Mouse (Mus musculus) MEL (cell line): ENCODE data around the gene Elob. TPM values are rescaled to one million over a fixed set of nuclear protein-coding genes. Genes with fewer than 3 reads are reported as not detected.

Source experiments
- DNase-seq: peaks from one replicate; pipeline ENCODE4 v3.0.0; 2011; ENCODE audit warnings: low read depth, low spot score
- H3K27ac ChIP-seq: 2 replicates; pipeline ENCODE4 v1.5.1; 2012; ENCODE audit warnings: low read depth, mild to moderate bottlenecking, control low read depth, low read length, moderate library complexity; ENCODE audit not compliant: control insufficient read depth
- H3K27me3 ChIP-seq, 2 experiments: fragments of 150-350 bp in 1 of 2; sonication (generic) in 1 of 2; 2 replicates each; pipeline ENCODE4 v1.6.1; 2012; ENCODE audit warnings: low read length in 2 of 2, mild to moderate bottlenecking in 2 of 2, improper control_type of control experiment in 1 of 2, moderate library complexity in 1 of 2; ENCODE audit not compliant: insufficient read depth in 2 of 2, control insufficient read depth in 1 of 2
- H3K36me3 ChIP-seq, 2 experiments: 2 replicates each; pipeline ENCODE4 v1.6.1; 2012 to 2014; ENCODE audit warnings: low read length in 2 of 2, improper control_type of control experiment in 1 of 2, inconsistent platforms in 1 of 2, mild to moderate bottlenecking in 1 of 2; ENCODE audit not compliant: insufficient read depth in 2 of 2, control insufficient read depth in 1 of 2
- H3K4me1 ChIP-seq, 2 experiments: fragments of 150-350 bp in 1 of 2; sonication (generic) in 1 of 2; 2 replicates each; pipeline ENCODE4 v1.6.1; 2012; ENCODE audit warnings: low read length in 2 of 2, improper control_type of control experiment in 1 of 2, mild to moderate bottlenecking in 1 of 2; ENCODE audit not compliant: insufficient read depth in 2 of 2, control insufficient read depth in 1 of 2
- H3K4me3 ChIP-seq, 2 experiments: fragments of 150-350 bp in 1 of 2; sonication (generic) in 1 of 2; 2 replicates each; pipeline ENCODE4 v1.5.1; 2012; ENCODE audit warnings: low read depth in 2 of 2, low read length in 2 of 2, mild to moderate bottlenecking in 2 of 2, moderate library complexity in 2 of 2, control low read depth in 1 of 2, improper control_type of control experiment in 1 of 2; ENCODE audit not compliant: control insufficient read depth in 1 of 2, insufficient read depth in 1 of 2
- H3K79me2 ChIP-seq: 2 replicates; pipeline ENCODE4 v1.6.1; 2012; ENCODE audit warnings: mild to moderate bottlenecking, low read length, moderate library complexity; ENCODE audit not compliant: control insufficient read depth, poor library complexity, insufficient read depth
- H3K9ac ChIP-seq: 2 replicates; pipeline ENCODE4 v1.6.1; 2012; ENCODE audit warnings: low read depth, mild to moderate bottlenecking, control low read depth, low read length, moderate library complexity; ENCODE audit not compliant: control insufficient read depth, poor library complexity, severe bottlenecking
- H3K9me3 ChIP-seq: fragments of 150-350 bp; sonication (generic); replicated peaks from 2 replicates; pipeline ENCODE4 v1.6.1; 2012; ENCODE audit warnings: mild to moderate bottlenecking, low read length, improper control_type of control experiment, moderate library complexity; ENCODE audit not compliant: insufficient read depth
- CHD2 ChIP-seq: IDR thresholded peaks from 2 replicates; pipeline ENCODE4 v1.6.1; 2011; ENCODE audit warnings: low read length, improper control_type of control experiment
- CTCF ChIP-seq, 3 experiments: IDR thresholded peaks in 2 of 3; conservative IDR thresholded peaks in 1 of 3; 2 replicates each; pipeline ENCODE4 v1.5.1; 2011 to 2012; ENCODE audit warnings: low read length in 3 of 3, low read depth in 2 of 3, mild to moderate bottlenecking in 2 of 3, improper control_type of control experiment in 1 of 3, inconsistent platforms in 1 of 3, mixed read lengths in 1 of 3, moderate library complexity in 1 of 3; ENCODE audit not compliant: control insufficient read depth in 1 of 3, insufficient read depth in 1 of 3, poor library complexity in 1 of 3, severe bottlenecking in 1 of 3
- E2F4 ChIP-seq: IDR thresholded peaks from 2 replicates; pipeline ENCODE4 v1.6.1; 2011; ENCODE audit warnings: low read depth, low read length, improper control_type of control experiment, borderline replicate concordance
- ELF1 ChIP-seq: IDR thresholded peaks from 2 replicates; pipeline ENCODE4 v1.6.1; 2014; ENCODE audit warnings: low read depth, mild to moderate bottlenecking, inconsistent platforms, low read length, improper control_type of control experiment, moderate library complexity
- EP300 ChIP-seq, 2 experiments: IDR thresholded peaks; 2 replicates each; pipeline ENCODE4 v1.6.1; 2011; ENCODE audit warnings: improper control_type of control experiment in 2 of 2, low read length in 2 of 2, low read depth in 1 of 2, mild to moderate bottlenecking in 1 of 2
- GATA1 ChIP-seq: IDR thresholded peaks from 2 replicates; pipeline ENCODE4 v1.6.1; 2011; ENCODE audit warnings: low read depth, low read length, improper control_type of control experiment
- JUND ChIP-seq: IDR thresholded peaks from 2 replicates; pipeline ENCODE4 v1.6.1; 2011; ENCODE audit warnings: low read depth, mild to moderate bottlenecking, improper control_type of control experiment, low read length
- KAT2A ChIP-seq: conservative IDR thresholded peaks from 2 replicates; pipeline ENCODE4 v1.6.1; 2012; ENCODE audit warnings: low read depth, low read length, improper control_type of control experiment, inconsistent platforms
- MAFK ChIP-seq: IDR thresholded peaks from 2 replicates; pipeline ENCODE4 v1.6.1; 2011; ENCODE audit warnings: low read depth, mild to moderate bottlenecking, low read length, improper control_type of control experiment, borderline replicate concordance
- MXI1 ChIP-seq: IDR thresholded peaks from 2 replicates; pipeline ENCODE4 v1.6.1; 2011; ENCODE audit warnings: mild to moderate bottlenecking, low read depth, low read length, improper control_type of control experiment
- MYB ChIP-seq: IDR thresholded peaks from 2 replicates; pipeline ENCODE4 v1.6.1; 2011; ENCODE audit warnings: mild to moderate bottlenecking, low read depth, low read length, improper control_type of control experiment
- MYC ChIP-seq: IDR thresholded peaks from 2 replicates; pipeline ENCODE4 v1.6.1; 2011; ENCODE audit warnings: low read depth, mild to moderate bottlenecking, low read length, improper control_type of control experiment, moderate library complexity
- NELFE ChIP-seq: IDR thresholded peaks from 2 replicates; pipeline ENCODE4 v1.6.1; 2011; ENCODE audit warnings: low read depth, low read length, improper control_type of control experiment
- POLR2AphosphoS5 ChIP-seq: IDR thresholded peaks from 2 replicates; pipeline ENCODE4 v1.6.1; 2012; ENCODE audit warnings: low read depth, borderline replicate concordance, mild to moderate bottlenecking, inconsistent platforms, low read length, moderate library complexity, mixed read lengths
- RAD21 ChIP-seq: IDR thresholded peaks from 2 replicates; pipeline ENCODE4 v1.6.1; 2011; ENCODE audit warnings: mild to moderate bottlenecking, low read depth, low read length, improper control_type of control experiment
- RCOR1 ChIP-seq: IDR thresholded peaks from 2 replicates; pipeline ENCODE4 v1.6.1; 2012; ENCODE audit warnings: low read depth, mild to moderate bottlenecking, inconsistent platforms, low read length, improper control_type of control experiment
- SIN3A ChIP-seq: IDR thresholded peaks from 2 replicates; pipeline ENCODE4 v1.6.1; 2012; ENCODE audit warnings: low read length, improper control_type of control experiment, inconsistent platforms
- SMC3 ChIP-seq: IDR thresholded peaks from 2 replicates; pipeline ENCODE4 v1.6.1; 2011; ENCODE audit warnings: low read depth, low read length, improper control_type of control experiment
- TBP ChIP-seq: IDR thresholded peaks from 2 replicates; pipeline ENCODE4 v1.8.0; 2011; ENCODE audit warnings: low read depth, low read length, improper control_type of control experiment
- USF2 ChIP-seq, 2 experiments: IDR thresholded peaks; 2 replicates each; pipeline ENCODE4 v1.6.1; 2011 to 2012; ENCODE audit warnings: improper control_type of control experiment in 2 of 2, low read length in 2 of 2, borderline replicate concordance in 1 of 2, inconsistent platforms in 1 of 2, low read depth in 1 of 2, mild to moderate bottlenecking in 1 of 2; ENCODE audit not compliant: insufficient read depth in 1 of 2
- ZC3H11A ChIP-seq: IDR thresholded peaks from 2 replicates; pipeline ENCODE4 v1.6.1; 2012; ENCODE audit warnings: low read depth, mild to moderate bottlenecking, inconsistent platforms, low read length, improper control_type of control experiment
- ZKSCAN1 ChIP-seq: IDR thresholded peaks from 2 replicates; pipeline ENCODE4 v1.6.1; 2012; ENCODE audit warnings: low read depth, mild to moderate bottlenecking, inconsistent platforms, low read length, improper control_type of control experiment, moderate library complexity
- ZMIZ1 ChIP-seq: IDR thresholded peaks from 2 replicates; pipeline ENCODE4 v1.6.1; 2012; ENCODE audit warnings: low read depth, mild to moderate bottlenecking, inconsistent platforms, low read length, improper control_type of control experiment, moderate library complexity
- ZNF384 ChIP-seq: IDR thresholded peaks from 2 replicates; pipeline ENCODE4 v1.6.1; 2012; ENCODE audit warnings: low read depth, mild to moderate bottlenecking, inconsistent platforms, low read length, improper control_type of control experiment
- polyA plus RNA-seq, 2 experiments: library from polyadenylated mRNA; stranded (reverse) in 1 of 2; unstranded in 1 of 2; fragments of >175 nt in 1 of 2; fragments of >200 nt in 1 of 2; gene quantifications; 2 replicates each; pipeline versions ENCODE4 v1.2.1 to v1.2.4; 2012; ENCODE audit warnings: low replicate concordance in 2 of 2, low read depth in 1 of 2; ENCODE audit not compliant: insufficient read length in 2 of 2, insufficient read depth in 1 of 2, missing spikeins in 1 of 2
- total RNA-seq: library from RNA; depleted of rRNA; stranded (reverse); fragments of 300-350 nt; gene quantifications from 2 replicates; pipeline ENCODE4 v1.2.3, GENCODE M21; 2012

Elob gene
- total and polyA plus RNA-seq, 3 experiments = 453 to 609 TPM; not detected in 1

GRCm38 (mm10) chr17:23867756-23868155 is 38.8 kb upstream of the Elob start, which contains the start of gene Prss21:
TSS of gene Prss21 (plus strand) at chr17:23868056.
- Histone ChIP-seq H3K9me3 (no peaks in the 10 kb centered on the region), H3K27ac (no peak within 1 kb of the TSS), H3K27me3 (peaks cover 0 to 3% of the 10 kb centered on the region in 2 experiments; a peak in 3 of 4 replicates), H3K4me1 (no peaks in the 10 kb centered on the region), H3K4me3 (no peak within 1 kb of the TSS), H3K9ac (no peak within 1 kb of the TSS), H3K79me2 (no peaks in the 10 kb centered on the region), H3K36me3 (no peaks in the 10 kb centered on the region)
- TF ChIP-seq POLR2AphosphoS5 (no peak), ZMIZ1 (no peak), SIN3A (no peak), GATA1 (no peak), EP300 (IDR thresholded peaks at IDR 0.05; ENCODE audit: low read depth in 1 of 2, low read length in 2 of 2) (no peak), MAFK (no peak), RCOR1 (no peak), JUND (no peak), SMC3 (no peak), MXI1 (no peak), USF2 (IDR thresholded peaks at IDR 0.05; ENCODE audit: borderline replicate concordance in 1 of 2, insufficient read depth in 1 of 2, low read depth in 1 of 2, low read length in 2 of 2) (no peak), KAT2A (no peak), E2F4 (no peak), NELFE (no peak), CTCF (IDR thresholded peaks at IDR 0.05 in 2 of 3, conservative IDR thresholded peaks at IDR 0.05 in 1 of 3; ENCODE audit: control insufficient read depth in 1 of 3, insufficient read depth in 1 of 3, low read depth in 2 of 3, low read length in 3 of 3, poor library complexity in 1 of 3, severe bottlenecking in 1 of 3) (no peak), CHD2 (no peak), ELF1 (no peak), ZNF384 (no peak), RAD21 (no peak), ZC3H11A (no peak)
- no peak for DNase-seq

DNA sequence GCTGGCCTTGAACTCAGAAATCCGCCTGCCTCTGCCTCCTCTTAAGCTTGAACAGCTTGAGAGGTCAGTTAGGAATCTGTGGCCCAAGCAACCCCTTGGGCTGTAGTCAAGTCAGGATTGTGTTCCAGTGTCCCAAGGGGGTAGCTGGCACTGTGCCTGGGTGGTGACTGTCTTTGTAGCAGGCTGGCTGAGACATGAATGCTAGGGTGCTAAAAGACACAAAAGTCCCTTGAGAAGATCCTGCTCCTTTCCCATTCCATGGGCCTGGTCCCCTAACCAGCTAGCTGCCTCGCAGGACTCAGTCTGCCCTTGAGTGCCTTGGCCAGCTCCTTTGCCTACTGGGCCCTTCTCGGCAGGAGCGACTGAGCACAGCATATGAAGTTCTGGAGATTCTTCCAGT is 34.0 kb upstream of the Elob start:
- Histone ChIP-seq H3K9me3 (no peaks in the 10 kb centered on the region), H3K9ac (no peak overlapping the region), H3K27me3 (peaks cover 0 to 2% of the 10 kb centered on the region in 2 experiments; a peak in 1 of 4 replicates), H3K4me3 (no peak overlapping the region), H3K4me1 (no peaks in the 10 kb centered on the region), H3K36me3 (no peaks in the 10 kb centered on the region), H3K27ac (no peak overlapping the region), H3K79me2 (no peaks in the 10 kb centered on the region)
- TF ChIP-seq ZC3H11A (no peak), MYC (no peak), MYB (no peak), MAFK (no peak), TBP (no peak), SIN3A (no peak), ELF1 (no peak), RAD21 (no peak), ZKSCAN1 (no peak)
- DNase-seq = no peak
